8 mouse cellular contexts compared by ENCODE assay signal in the genomic region with DNA sequence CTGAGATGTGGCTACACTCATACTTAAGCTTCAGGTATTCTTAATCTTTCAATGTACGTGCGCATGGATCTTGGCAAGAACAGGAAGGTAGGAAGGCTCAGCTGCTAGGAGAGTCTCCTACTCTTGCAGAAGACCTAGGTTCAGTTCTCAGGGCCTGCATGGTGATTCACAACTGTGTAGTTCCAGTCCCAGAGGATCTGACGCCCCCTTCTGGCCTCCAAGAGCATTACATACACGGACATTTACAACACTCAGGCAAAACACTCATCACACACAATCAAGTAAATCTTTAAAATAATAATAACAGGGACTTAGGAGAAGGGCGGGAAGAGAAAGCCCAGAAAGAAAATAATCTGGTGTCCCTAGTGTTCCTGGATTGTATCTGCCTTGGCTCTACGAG. TPM values are rescaled to one million over a fixed set of nuclear protein-coding genes. Genes with fewer than 3 reads are reported as not detected.
DNase-seq lines count a peak whose midpoint lies in the region; ATAC-seq and TF ChIP-seq lines count a peak whose summit lies in the region.

No protein-coding gene starts in this region.

- no peak for ATAC-seq in midbrain, embryonic 14.5 days (ENCODE audit: low FRiP score, low TSS enrichment)

- peak; percentile 27 to 67 for DNase-seq in adrenal gland, adult (ENCODE audit: inconsistent age in 2 of 2, low spot score in 1 of 2)
- no peak for DNase-seq in adrenal gland, postnatal 4 days (ENCODE audit: low spot score in 2 of 2)
- peak; percentile 37 for DNase-seq in thymus, adult 2 months
- DNase-seq in thymus, adult 18-20 months, result no peak
- peak; percentile 16 for DNase-seq in forelimb bud, embryonic 11.5 days (ENCODE audit: low read depth, low spot score)
- DNase-seq in kidney, postnatal 36 days, result peak; percentile 10 to 55
- DNase-seq in midbrain, embryonic 14.5 days, result no peak
- DNase-seq in urinary bladder, postnatal 10 days (ENCODE audit: low spot score), result no peak

- H3K9me3 ChIP-seq in midbrain, embryonic 14.5 days (ENCODE audit: control insufficient read depth, low read length), result no peaks in the 10 kb centered on the region

- H3K9ac ChIP-seq in midbrain, embryonic 14.5 days (replicated peaks; ENCODE audit: low read length), result no peak overlapping the region

- peak overlapping the region; percentile 53 for H3K4me2 ChIP-seq in midbrain, embryonic 14.5 days (ENCODE audit: low read length)

- H3K27me3 ChIP-seq in thymus, adult 2 months (ENCODE audit: control insufficient read depth, insufficient read depth, low read length), result no peaks in the 10 kb centered on the region; the same call in 1 of the 2 replicates
- no peaks in the 10 kb centered on the region for H3K27me3 ChIP-seq in midbrain, embryonic 14.5 days (ENCODE audit: control insufficient read depth, insufficient read depth, low read length)

- no peak for TF ChIP-seq CTCF in thymus, adult 2 months (IDR thresholded peaks at IDR 0.05; ENCODE audit: borderline replicate concordance, control insufficient read depth, extremely low read depth, insufficient read depth, low read length, poor library complexity)

- no peak overlapping the region for H3K4me3 ChIP-seq in thymus, adult 2 months (ENCODE audit: control insufficient read depth, insufficient read depth, low read length)
- peak overlapping the region; percentile 27; the same call in 1 of the 2 replicates for H3K4me3 ChIP-seq in midbrain, embryonic 14.5 days (replicated peaks; ENCODE audit: low read depth, low read length)

- no peak overlapping the region for H3K27ac ChIP-seq in thymus, adult 2 months (ENCODE audit: control insufficient read depth, insufficient read depth, low read length)
- H3K27ac ChIP-seq in midbrain, embryonic 14.5 days (replicated peaks; ENCODE audit: low read depth, low read length), result no peak overlapping the region

- no peak for TF ChIP-seq POLR2A in thymus, adult 2 months (IDR thresholded peaks at IDR 0.05; ENCODE audit: control insufficient read depth, extremely low read depth, insufficient read depth, low read length, poor library complexity)

- H3K4me1 ChIP-seq in thymus, adult 2 months (replicated peaks; ENCODE audit: control insufficient read depth, insufficient read depth, low read length), result peaks cover 3% of the 10 kb centered on the region
- H3K4me1 ChIP-seq in midbrain, embryonic 14.5 days (ENCODE audit: control insufficient read depth, insufficient read depth, low read length), result no peaks in the 10 kb centered on the region

- WGBS in thymus, adult 2 months, result 66% methylated on average over 6 of the region's 6 CpGs
- WGBS in midbrain, embryonic 14.5 days, result 56% methylated on average over 6 of the region's 6 CpGs

- peaks cover 19% of the 10 kb centered on the region for H3K36me3 ChIP-seq in thymus, adult 2 months (ENCODE audit: control insufficient read depth, insufficient read depth, low read length)
- peaks cover 24% of the 10 kb centered on the region for H3K36me3 ChIP-seq in midbrain, embryonic 14.5 days (ENCODE audit: control insufficient read depth, insufficient read depth, low read length)

RNA-seq across cellular contexts. Expression of gene Trmo, which starts 14.8 kb away (rescaled TPM):
- total RNA-seq in adrenal gland, postnatal 4 days (2021), result 1 to 10 TPM; 7.4 to 7.8 TPM
- 11.9 and 13.5 TPM in 2 replicates for polyA plus RNA-seq in thymus, adult 2 months (2012; rRNA removed)
- polyA plus RNA-seq in midbrain, embryonic 14.5 days (2014; fragmentation: Nextera tagmentation; extraction: Ambion mirVana), result 8.6 and 10.1 TPM in 2 replicates

RNA-seq across cellular contexts. Expression of gene Foxe1, which starts 31.0 kb away (rescaled TPM):
- not detected for total RNA-seq in adrenal gland, postnatal 4 days (2021)
- polyA plus RNA-seq in thymus, adult 2 months (2012; rRNA removed), result 0.28 and 0.57 TPM in 2 replicates
- not detected in 2 replicates for polyA plus RNA-seq in midbrain, embryonic 14.5 days (2014; fragmentation: Nextera tagmentation; extraction: Ambion mirVana)

RNA-seq across cellular contexts. Expression of gene Hemgn, which starts 38.9 kb away (rescaled TPM):
- 10 to 100 TPM in 1 of 2 experiments, 1 to 10 TPM in 1; 7.3 to 17.9 TPM for total RNA-seq in adrenal gland, postnatal 4 days (2021)
- 0.93 and 1.3 TPM in 2 replicates for polyA plus RNA-seq in thymus, adult 2 months (2012; rRNA removed)
- 0.12 TPM in 1 of 2 replicates, not detected in the other for polyA plus RNA-seq in midbrain, embryonic 14.5 days (2014; fragmentation: Nextera tagmentation; extraction: Ambion mirVana)

Comparison
In these comparisons a context has a peak if more than half of its experiments do, and no peak if none do; other contexts are left out.
1. DNase-seq: peak in adrenal gland, adult (2 of 2), thymus, adult 2 months (single experiment), forelimb bud, embryonic 11.5 days (single experiment) and kidney, postnatal 36 days (2 of 2); none in adrenal gland, postnatal 4 days (0 of 2), thymus, adult 18-20 months (0 of 2), midbrain, embryonic 14.5 days (single experiment) and urinary bladder, postnatal 10 days (single experiment).